Mouse (Mus musculus) limb, embryonic 15.5 days (tissue): ENCODE measurements around the gene Syne1. TPM values are rescaled to one million over a fixed set of nuclear protein-coding genes. Genes with fewer than 3 reads are reported as not detected.

Experiments used
- ATAC-seq: fragments of 200-750 bp; cut with Nextera tagmentation; 2 replicates; pipeline ENCODE4 v1.8.0; 2017; ENCODE audit warnings: low read depth, moderate TSS enrichment; ENCODE audit not compliant: insufficient number of reproducible peaks, low FRiP score, low TSS enrichment
- H3K27ac ChIP-seq: fragments of 300-500 bp; sonication (generic); 2 replicates; pipeline ENCODE4 v1.5.1; 2015; ENCODE audit warnings: moderate library complexity, mild to moderate bottlenecking, inconsistent platforms
- H3K27me3 ChIP-seq: fragments of 300-500 bp; sonication (generic); 2 replicates; pipeline ENCODE4 v1.6.1; 2015; ENCODE audit warnings: inconsistent platforms
- H3K36me3 ChIP-seq: fragments of 300-500 bp; sonication (generic); 2 replicates; pipeline ENCODE4 v1.6.1; 2015; ENCODE audit warnings: inconsistent platforms
- H3K4me1 ChIP-seq: fragments of 300-500 bp; sonication (generic); 2 replicates; pipeline ENCODE4 v1.6.1; 2015; ENCODE audit warnings: inconsistent platforms
- H3K4me2 ChIP-seq: fragments of 300-500 bp; sonication (generic); 2 replicates; pipeline ENCODE4 v1.6.1; 2015; ENCODE audit warnings: mild to moderate bottlenecking, inconsistent platforms
- H3K4me3 ChIP-seq: fragments of 300-500 bp; sonication (generic); 2 replicates; pipeline ENCODE4 v1.5.1; 2015; ENCODE audit warnings: mild to moderate bottlenecking, inconsistent platforms
- H3K9ac ChIP-seq: fragments of 300-500 bp; sonication (generic); 2 replicates; pipeline ENCODE4 v1.6.1; 2015; ENCODE audit warnings: inconsistent platforms
- H3K9me3 ChIP-seq: fragments of 300-500 bp; sonication (generic); 2 replicates; pipeline ENCODE4 v1.6.1; 2016; ENCODE audit warnings: inconsistent platforms
- WGBS: fragments of 180-500 bp; shearing (Covaris S2); methylation state at CpG from one replicate; pipeline ENCODE4 v1.1.7; 2015; 5-methylcytosine and 5-hydroxymethylcytosine counted together
- polyA plus RNA-seq: library from polyadenylated mRNA; unstranded; fragments of >200 nt; fragmentation: Nextera tagmentation; extraction: Ambion mirVana; gene quantifications from 2 replicates; pipeline ENCODE4 v1.2.1, GENCODE M21; 2015

Syne1 gene
- polyA plus RNA-seq, 1 experiment from 2014 or later, result 7.6 TPM

DNA sequence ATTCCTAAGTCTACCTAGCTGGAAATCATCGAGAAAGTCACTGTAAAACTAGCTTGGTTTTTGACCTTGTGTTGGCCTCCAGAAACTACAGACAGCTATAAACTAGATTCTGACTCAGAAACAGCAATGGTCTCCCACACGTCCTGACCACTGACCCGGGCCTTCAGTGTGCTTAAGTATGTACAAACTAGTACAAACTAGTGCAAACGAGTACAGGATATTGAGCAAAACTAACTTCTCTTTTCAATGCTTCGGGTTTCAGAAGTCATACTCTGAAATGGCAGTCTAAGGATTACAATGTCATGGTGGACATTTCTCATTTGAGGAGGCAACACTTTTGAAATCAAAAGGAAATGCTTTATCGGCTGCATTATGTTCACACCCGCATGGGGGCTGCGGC is 506.8 kb downstream of the Syne1 start:
- WGBS, result 88% methylated on average over 8 of the region's 8 CpGs

DNA sequence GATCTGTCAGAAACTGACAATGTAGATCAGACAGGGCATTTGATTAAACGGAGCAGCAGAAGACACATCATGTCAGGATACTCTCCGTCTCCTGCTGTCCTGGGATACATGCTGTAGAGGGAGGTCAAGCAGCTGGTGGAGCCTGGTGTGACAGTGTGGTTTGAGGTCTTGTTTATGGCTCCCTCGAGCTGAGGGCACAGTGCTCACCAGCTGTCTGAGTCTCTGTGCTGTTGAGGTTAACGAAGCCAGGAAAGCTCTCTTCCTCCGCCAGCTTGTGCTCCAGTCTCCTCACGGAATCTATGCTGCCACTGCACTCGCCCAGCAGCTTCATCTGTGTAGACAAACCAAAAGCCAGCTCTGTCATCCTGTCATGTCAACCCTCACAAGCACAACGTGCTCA is 510.0 kb downstream of the Syne1 start:
- Histone ChIP-seq H3K36me3 (peaks cover 32% of the 10 kb centered on the region; the same call in 1 of the 2 replicates), H3K9ac (no peak overlapping the region), H3K4me1 (peaks cover 10% of the 10 kb centered on the region; the same call in 1 of the 2 replicates), H3K27me3 (no peaks in the 10 kb centered on the region), H3K4me3 (no peak overlapping the region), H3K27ac (no peak overlapping the region), H3K4me2 (no peak overlapping the region), H3K9me3 (no peaks in the 10 kb centered on the region)
- no peak for ATAC-seq
- 69% methylated on average over 8 of the region's 8 CpGs for WGBS

More for the DNA sequence above, 506.8 kb downstream of the Syne1 start:
- Histone ChIP-seq H3K4me2 (no peak overlapping the region), H3K27me3 (no peaks in the 10 kb centered on the region), H3K9ac (no peak overlapping the region), H3K36me3 (peaks cover 39% of the 10 kb centered on the region), H3K4me3 (no peak overlapping the region), H3K9me3 (no peaks in the 10 kb centered on the region), H3K4me1 (peaks cover 10% of the 10 kb centered on the region; the same call in 1 of the 2 replicates), H3K27ac (no peak overlapping the region)
- no peak for ATAC-seq

DNA sequence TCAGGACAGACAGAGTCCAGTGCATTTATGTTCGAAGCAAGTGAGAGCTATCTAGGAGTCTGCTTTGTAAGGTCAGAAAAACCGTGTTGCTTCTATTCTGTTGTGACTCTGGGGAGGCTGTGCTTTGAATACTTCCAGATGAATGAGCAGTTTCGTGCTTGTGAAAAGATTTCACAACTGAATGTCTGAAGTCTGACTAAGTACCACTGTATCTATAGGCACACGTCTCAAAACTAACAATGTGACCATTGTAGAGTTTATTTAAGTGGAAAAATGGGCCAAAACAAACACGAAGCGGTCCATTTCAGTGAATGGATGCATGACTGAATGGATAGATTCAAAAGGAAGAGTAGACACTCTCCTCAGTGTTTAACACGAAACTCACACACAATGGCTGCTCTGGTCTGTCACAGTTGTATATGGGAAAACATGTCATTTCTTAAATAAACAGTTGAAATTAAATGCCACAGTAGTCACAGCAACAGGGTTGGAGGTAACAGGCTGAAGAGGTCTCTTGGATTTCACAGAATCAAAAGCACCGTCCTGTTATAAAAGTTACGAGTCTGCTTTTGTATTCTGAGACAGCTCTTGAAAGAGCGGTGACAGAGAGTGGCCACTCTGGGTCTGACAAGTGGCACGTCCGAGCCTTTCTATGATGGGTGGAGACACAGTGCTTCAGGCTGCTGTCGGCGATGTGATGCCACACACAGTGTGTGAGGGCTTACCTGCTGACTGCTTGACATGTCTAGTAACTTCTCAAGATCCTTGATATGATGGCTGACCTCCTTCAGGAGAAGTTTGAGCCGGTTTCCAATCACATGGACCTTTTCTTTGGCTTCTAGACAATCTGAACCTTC is 518.9 kb downstream of the Syne1 start:
- peaks cover 27% of the 10 kb centered on the region for H3K36me3 ChIP-seq
- ATAC-seq, result no peak
- no peaks in the 10 kb centered on the region for H3K9me3 ChIP-seq
- no peak overlapping the region for H3K27ac ChIP-seq
- no peaks in the 10 kb centered on the region for H3K4me1 ChIP-seq
- no peak overlapping the region for H3K9ac ChIP-seq
- H3K4me2 ChIP-seq, result no peak overlapping the region
- no peaks in the 10 kb centered on the region for H3K27me3 ChIP-seq
- 80% methylated on average over 15 of the region's 15 CpGs for WGBS
- no peak overlapping the region for H3K4me3 ChIP-seq

DNA sequence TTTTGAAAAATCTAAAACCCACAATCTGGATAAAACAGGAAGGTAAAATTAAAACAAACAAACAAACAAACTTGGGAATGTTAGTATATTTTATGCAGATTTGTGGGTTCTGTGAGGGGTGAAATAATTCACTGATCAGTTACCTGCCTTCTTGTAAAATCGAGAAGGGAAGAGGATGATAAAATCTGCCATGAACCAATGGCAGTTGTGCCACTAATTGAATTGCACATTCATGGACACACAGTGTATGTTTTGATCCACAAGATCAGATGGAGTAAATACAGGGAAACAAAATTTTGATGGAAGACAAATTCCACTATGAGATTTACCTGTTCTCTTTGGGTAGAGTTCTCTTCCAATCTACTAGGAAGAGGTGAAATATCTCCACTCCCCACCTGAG is 521.4 kb downstream of the Syne1 start:
- H3K4me1 ChIP-seq, result no peaks in the 10 kb centered on the region
- no peak overlapping the region for H3K4me2 ChIP-seq
- H3K27ac ChIP-seq, result no peak overlapping the region
- H3K27me3 ChIP-seq, result no peaks in the 10 kb centered on the region
- 86% methylated on average over 1 of the region's 1 CpGs for WGBS
- H3K9ac ChIP-seq, result no peak overlapping the region
- peaks cover 17% of the 10 kb centered on the region for H3K36me3 ChIP-seq
- no peak overlapping the region for H3K4me3 ChIP-seq
- H3K9me3 ChIP-seq, result no peaks in the 10 kb centered on the region
- ATAC-seq, result no peak

DNA sequence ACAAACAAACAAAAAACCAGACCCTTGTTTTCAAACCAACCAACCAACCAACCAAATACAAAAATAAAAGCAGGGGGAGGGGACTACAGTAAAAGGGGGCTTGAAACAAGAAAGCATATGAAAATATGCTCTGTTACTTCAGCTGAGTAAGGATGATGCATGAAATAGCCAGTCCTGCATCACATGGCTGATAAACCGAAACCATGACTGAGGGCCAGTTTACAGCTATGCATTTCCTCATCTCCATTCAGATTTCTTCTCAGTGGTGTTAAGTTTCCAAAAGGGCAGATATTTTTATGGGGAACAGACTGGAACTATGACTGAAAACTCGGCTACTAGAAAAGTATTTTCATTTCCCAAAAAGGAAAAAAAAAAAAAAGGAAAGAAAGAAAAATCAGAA is 522.1 kb downstream of the Syne1 start:
- Histone ChIP-seq H3K36me3 (peaks cover 17% of the 10 kb centered on the region), H3K4me2 (no peak overlapping the region), H3K27ac (no peak overlapping the region), H3K9me3 (no peaks in the 10 kb centered on the region), H3K4me1 (no peaks in the 10 kb centered on the region), H3K9ac (no peak overlapping the region), H3K4me3 (no peak overlapping the region), H3K27me3 (no peaks in the 10 kb centered on the region)
- WGBS, result 53% methylated on average over 2 of the region's 2 CpGs
- ATAC-seq, result no peak

DNA sequence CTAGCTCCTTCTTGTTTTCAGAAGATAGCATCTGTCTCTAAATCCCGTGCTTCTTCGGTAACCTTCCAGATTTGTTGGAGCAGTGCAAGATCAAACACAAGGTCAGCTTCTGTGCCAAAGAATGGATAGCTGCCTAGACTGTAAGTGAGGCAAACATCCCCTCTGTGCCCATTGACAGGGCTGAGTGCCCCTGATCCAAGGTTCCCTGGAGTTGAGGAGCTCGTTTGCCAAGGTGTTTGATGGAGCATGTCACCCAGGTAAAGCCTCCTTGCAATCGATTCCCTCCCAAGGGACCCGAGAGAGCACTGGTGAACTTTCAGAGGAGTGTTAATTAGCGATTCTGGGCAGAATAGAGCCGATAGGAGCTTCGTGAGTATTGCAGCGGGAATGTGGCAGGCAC is 523.0 kb downstream of the Syne1 start:
- Histone ChIP-seq H3K4me3 (no peak overlapping the region), H3K4me1 (no peaks in the 10 kb centered on the region), H3K9ac (no peak overlapping the region), H3K27ac (no peak overlapping the region), H3K27me3 (no peaks in the 10 kb centered on the region), H3K36me3 (peaks cover 17% of the 10 kb centered on the region), H3K4me2 (no peak overlapping the region), H3K9me3 (no peaks in the 10 kb centered on the region)
- WGBS, result 84% methylated on average over 9 of the region's 9 CpGs
- ATAC-seq, result no peak

DNA sequence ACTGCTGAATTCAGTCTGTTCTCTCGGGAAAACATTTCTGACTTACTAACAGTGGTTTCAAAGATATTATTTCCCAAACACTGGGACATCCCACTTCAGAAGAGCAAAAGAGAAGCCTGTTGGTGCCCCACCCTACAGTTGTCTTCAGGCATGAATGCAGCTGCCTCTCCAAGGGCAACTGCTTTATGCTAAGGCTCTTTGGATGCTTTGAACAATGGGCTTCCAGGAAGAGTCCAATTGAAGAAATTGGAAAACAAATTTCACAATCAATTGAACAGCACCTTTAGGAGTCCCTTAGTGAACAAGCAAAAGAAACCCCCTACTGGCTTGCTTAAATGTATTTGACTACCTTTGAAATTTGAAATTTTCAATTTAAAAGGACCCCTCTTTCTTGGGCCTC is 524.1 kb downstream of the Syne1 start:
- H3K4me3 ChIP-seq, result no peak overlapping the region
- H3K9me3 ChIP-seq, result no peaks in the 10 kb centered on the region
- no peak overlapping the region for H3K27ac ChIP-seq
- H3K9ac ChIP-seq, result no peak overlapping the region
- H3K36me3 ChIP-seq, result peaks cover 10% of the 10 kb centered on the region; the same call in 1 of the 2 replicates
- ATAC-seq, result no peak
- no peaks in the 10 kb centered on the region for H3K27me3 ChIP-seq
- WGBS, result 80% methylated on average over 1 of the region's 1 CpGs
- H3K4me1 ChIP-seq, result no peaks in the 10 kb centered on the region
- no peak overlapping the region for H3K4me2 ChIP-seq

DNA sequence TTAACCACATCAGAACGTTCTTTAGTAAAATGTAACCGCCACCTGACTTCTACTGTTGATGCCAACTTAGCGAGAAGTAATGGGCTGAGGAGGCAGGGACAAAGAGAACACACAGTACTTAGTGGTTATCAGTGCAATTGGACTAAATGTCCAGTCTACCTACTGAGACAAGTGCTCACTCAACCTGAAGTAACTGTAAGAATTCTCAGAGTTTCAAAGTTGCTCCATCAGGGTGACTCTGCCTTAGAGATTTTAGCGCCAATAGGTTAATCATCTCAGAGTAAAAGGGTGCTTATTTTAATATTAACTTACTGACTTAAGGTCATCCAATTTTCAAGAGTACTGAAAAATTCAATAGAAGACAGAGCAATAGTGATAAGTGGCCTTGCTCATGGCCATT is 525.4 kb downstream of the Syne1 start:
- H3K4me3 ChIP-seq, result no peak overlapping the region
- H3K4me1 ChIP-seq, result no peaks in the 10 kb centered on the region
- peaks cover 5% of the 10 kb centered on the region; the same call in 1 of the 2 replicates for H3K36me3 ChIP-seq
- no peak for ATAC-seq
- 95% methylated on average over 4 of the region's 4 CpGs for WGBS
- H3K4me2 ChIP-seq, result no peak overlapping the region
- H3K27ac ChIP-seq, result no peak overlapping the region
- H3K27me3 ChIP-seq, result no peaks in the 10 kb centered on the region
- no peak overlapping the region for H3K9ac ChIP-seq
- no peaks in the 10 kb centered on the region for H3K9me3 ChIP-seq

DNA sequence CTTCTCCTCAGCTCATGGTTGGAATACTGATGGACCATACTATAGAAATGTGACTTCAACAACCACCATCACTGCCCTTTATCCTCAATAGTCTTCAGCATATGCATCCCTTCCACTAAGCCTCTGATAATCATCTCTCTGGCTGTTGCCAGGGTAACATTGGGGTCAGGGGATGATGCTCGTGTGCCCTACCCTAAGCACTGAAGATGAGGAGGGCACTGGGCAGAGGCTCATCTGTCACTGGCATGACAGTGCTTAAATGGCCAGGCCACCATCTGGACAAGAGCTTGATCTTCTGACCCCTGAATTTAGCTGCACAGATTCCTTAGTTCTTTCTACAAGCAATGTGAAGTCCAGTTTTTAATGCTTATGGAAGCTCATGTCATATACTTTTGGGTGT is 534.1 kb downstream of the Syne1 start:
- Histone ChIP-seq H3K9me3 (no peaks in the 10 kb centered on the region), H3K4me2 (no peak overlapping the region), H3K4me3 (no peak overlapping the region), H3K36me3 (no peaks in the 10 kb centered on the region), H3K4me1 (no peaks in the 10 kb centered on the region), H3K9ac (no peak overlapping the region), H3K27me3 (no peaks in the 10 kb centered on the region), H3K27ac (no peak overlapping the region)
- WGBS, result 59% methylated on average over 1 of the region's 1 CpGs
- ATAC-seq, result no peak

DNA sequence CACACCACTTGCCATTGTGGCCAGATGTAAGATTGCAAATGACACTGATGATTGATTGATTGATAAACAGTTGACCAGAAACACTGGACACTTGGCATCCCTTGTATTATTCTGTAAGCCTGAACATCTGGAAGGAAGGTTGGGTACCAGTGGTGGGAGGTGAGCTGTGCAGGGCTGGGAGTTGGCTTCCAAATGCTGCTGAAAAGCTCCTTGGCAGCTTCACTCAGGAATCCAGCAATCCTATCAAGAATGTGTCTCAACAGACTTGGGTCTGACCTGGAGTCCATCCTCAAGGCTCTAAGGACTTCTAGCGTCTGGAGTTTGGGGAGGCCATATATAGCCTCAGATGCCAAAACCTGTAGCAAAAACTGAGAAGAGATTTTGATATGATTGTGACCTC is 536.3 kb downstream of the Syne1 start:
- 73% methylated on average over 1 of the region's 1 CpGs for WGBS
- no peak for ATAC-seq
- no peak overlapping the region for H3K27ac ChIP-seq

DNA sequence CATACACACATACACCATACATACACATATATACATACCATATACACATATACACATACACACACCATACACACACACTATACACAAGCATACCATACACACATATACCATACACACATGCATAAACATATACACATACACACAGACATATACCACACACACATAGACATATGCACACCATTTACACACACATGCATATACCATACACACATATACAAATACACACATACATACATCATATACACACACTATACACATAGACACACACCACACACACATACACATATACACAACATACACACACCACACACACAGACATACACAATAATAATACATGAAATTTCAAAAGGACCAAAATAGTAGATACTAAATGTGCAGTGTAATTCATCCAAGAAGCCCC is 539.3 kb downstream of the Syne1 start:
- peaks cover 4% of the 10 kb centered on the region; the same call in 1 of the 2 replicates for H3K4me1 ChIP-seq
- H3K4me2 ChIP-seq, result no peak overlapping the region
- H3K9me3 ChIP-seq, result no peaks in the 10 kb centered on the region
- no peak for ATAC-seq
- H3K27me3 ChIP-seq, result peaks cover 14% of the 10 kb centered on the region
- no peak overlapping the region for H3K4me3 ChIP-seq
- H3K9ac ChIP-seq, result no peak overlapping the region
- H3K36me3 ChIP-seq, result no peaks in the 10 kb centered on the region
- no peak overlapping the region for H3K27ac ChIP-seq

More for the DNA sequence above, 536.3 kb downstream of the Syne1 start:
- no peak overlapping the region for H3K4me3 ChIP-seq
- no peaks in the 10 kb centered on the region for H3K9me3 ChIP-seq
- 0 out of 2 replicates have a peak, but pooled peaks cover 5% of the 10 kb centered on the region for H3K27me3 ChIP-seq
- no peak overlapping the region for H3K9ac ChIP-seq
- no peaks in the 10 kb centered on the region for H3K4me1 ChIP-seq
- no peak overlapping the region for H3K4me2 ChIP-seq
- H3K36me3 ChIP-seq, result no peaks in the 10 kb centered on the region

DNA sequence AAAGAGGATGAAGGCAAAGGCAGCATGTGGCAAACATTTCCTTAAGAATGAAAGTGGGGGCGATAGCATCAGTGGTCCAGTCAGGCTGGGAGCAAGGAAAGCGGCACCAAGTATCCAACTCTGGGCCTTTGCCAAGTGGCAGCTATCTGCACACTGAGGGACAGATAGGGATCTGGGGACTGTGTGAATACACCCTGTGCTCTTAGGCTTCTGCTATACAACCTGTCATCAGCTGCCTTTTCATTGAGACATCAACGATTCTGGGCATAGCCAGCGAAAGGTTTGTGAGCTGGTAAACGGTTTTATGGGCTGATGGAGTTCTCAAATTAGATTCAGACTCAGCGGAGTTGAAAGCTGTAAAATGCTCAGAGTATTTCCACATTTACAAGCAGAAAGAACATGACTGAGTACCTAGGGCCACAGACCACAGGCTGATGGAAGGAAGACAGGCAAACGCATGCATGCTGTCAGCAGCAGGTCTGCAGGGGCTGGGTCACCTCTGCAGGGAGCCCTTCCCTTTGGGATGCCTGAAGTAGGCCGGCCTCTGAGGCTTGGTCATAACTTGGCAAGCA is 542.4 kb downstream of the Syne1 start:
- Histone ChIP-seq H3K4me3 (no peak overlapping the region), H3K9ac (no peak overlapping the region), H3K9me3 (no peaks in the 10 kb centered on the region), H3K4me2 (no peak overlapping the region), H3K4me1 (peaks cover 4% of the 10 kb centered on the region; the same call in 1 of the 2 replicates), H3K27ac (no peak overlapping the region), H3K36me3 (no peaks in the 10 kb centered on the region), H3K27me3 (peaks cover 14% of the 10 kb centered on the region)
- no peak for ATAC-seq
- 30% methylated on average over 8 of the region's 8 CpGs for WGBS
